Mouse (Mus musculus) heart, postnatal 14 days (tissue): ENCODE measurements around the gene Rgs13. TPM values are rescaled to one million over a fixed set of nuclear protein-coding genes. Genes with fewer than 3 reads are reported as not detected.
"Not testable (repeated sequence)": the region's sequence is repeated elsewhere in the genome, so short reads cannot be mapped to it uniquely, and the experiment has no call there.

Experiments used
- DNase-seq, 2 experiments: peaks; one replicate each; pipeline ENCODE4 v3.0.0; 2021 to 2022
- intact Hi-C: fragments of 180-260 bp; cut with DNase I; formaldehyde crosslinking; loops from one replicate; pipeline ENCODE4 v1.15.1; 2025
- total RNA-seq, 2 experiments: library from RNA; stranded (reverse); gene quantifications; 2 replicates each; pipeline ENCODE4 v1.2.3; 2021

The Rgs13 gene
- total RNA-seq, 2 experiments from 2014 or later = not detected

DNA sequence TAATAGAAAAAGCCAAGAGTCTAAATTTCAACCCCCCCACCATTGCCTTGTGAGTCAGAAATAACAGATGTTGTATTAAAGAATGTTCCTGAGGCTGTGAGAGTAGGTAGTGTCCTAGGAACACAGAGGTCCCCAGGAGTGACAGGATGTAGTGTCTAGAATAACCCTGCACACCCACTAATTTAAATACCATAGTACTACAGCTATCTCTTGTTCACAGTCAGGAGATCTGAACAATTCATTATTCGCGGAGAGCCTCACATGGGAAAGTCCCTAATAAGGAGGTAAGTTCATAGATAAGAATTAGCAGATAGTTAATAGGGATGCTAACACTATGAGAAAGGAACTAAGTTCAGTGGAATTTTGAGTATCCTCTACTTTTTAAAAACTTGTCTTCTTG lies 10.9 kb downstream of the Rgs13 start:
- intact Hi-C loops = no loop called here
- no peak for DNase-seq

DNA sequence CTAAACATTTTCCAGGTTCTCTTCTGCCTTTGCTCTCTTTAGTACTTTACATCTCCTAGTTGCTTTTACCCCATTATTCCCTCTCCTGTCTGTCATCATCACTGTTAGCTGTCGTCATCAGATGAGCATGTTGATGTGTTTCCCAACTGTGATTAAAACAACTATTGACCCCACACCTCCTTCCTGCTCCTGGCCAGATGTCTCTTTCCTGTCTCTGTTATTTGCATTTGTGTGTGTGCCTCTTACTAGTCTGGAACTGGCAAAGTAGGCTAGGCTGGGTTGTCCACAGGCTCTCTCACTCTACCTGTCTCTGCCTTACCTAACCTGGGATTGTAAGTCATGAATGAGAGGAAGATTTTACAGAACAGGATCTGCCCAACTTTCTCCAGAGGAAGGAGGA lies 24.6 kb downstream of the Rgs13 start:
- intact Hi-C loops = loop anchor here (10.0 kb wide), 1 partner anchor 448 kb away; the partner anchor contains the start of gene Cdc73
- DNase-seq = no peak

DNA sequence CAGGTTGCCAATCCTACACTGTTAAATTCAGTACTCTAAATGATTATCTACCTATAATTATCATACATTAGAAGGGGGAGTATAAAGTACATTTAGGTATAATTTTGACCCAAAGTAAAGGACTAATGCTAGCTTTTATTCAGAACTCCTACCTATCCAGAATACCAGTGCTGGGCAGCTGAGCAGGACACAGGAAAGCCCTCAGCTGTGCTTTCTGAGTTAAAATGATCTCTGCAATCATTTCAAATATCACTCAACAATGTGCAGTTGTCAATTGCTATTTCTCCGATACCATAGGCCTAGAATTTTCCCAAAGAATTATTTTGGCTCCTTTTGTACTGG lies 25.0 kb downstream of the Rgs13 start:
- no peak for DNase-seq
- intact Hi-C loops = loop anchor here (10.0 kb wide), 1 partner anchor 447 kb away; the partner anchor contains the start of gene Cdc73

DNA sequence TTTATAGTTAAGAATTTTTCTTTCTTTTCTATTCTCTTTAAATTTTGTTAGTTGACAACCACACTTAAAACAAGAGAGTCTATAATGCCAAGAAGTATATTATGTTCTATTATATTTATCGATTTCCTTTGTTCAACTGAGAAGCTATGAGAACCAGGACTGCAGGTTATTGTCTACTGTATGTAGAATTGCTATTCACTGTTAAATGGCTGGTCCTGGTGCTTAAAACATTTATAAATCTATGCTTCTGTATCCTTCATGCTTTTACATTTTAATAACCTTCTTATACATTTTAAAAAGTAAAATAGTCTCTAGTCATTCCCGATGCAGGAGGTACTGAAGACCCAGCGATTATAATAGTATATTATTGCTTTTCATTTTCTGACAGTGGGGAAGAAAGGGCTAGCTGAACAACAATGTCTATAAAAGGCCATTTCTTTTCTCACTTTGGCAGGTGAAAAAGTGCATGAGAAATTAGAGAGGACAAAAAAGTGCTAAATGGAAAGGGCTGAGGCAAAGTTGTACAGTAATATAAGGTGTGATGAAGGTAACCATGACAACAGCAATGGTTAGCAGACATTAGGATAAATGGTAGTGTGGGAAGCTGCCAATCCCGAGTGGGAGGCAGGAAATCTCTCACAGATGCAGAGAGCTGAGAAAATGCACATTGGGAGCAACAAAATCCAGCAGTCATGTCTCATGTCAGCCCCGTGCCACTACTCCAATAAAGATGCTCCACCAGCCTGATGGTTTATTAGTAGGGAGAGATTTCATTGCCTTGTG lies 25.6 kb downstream of the Rgs13 start:
- DNase-seq = no peak
- intact Hi-C loops = loop anchor here (10.0 kb wide), 1 partner anchor 447 kb away; the partner anchor contains the start of gene Cdc73

DNA sequence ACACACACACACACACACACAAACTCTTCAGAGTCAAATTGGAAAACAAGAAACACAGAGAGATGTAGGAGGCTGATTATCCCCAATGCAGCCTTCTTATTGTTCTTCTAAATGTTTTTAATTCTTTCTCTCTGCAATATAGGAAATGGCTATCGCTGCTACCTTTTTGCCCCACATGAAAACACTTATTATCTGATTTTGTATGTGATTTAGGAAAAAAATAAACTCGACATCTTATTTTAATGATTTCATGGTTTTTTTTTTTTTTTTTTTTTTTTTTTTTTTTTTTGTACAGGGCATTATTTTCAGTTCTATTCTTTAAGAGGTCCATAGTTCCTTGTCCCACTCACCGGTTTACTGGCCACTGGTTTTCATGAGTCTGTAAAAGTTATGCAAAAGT lies 27.2 kb downstream of the Rgs13 start:
- no peak for DNase-seq
- intact Hi-C loops = loop anchor here (10.0 kb wide), 1 partner anchor 445 kb away; the partner anchor contains the start of gene Cdc73

DNA sequence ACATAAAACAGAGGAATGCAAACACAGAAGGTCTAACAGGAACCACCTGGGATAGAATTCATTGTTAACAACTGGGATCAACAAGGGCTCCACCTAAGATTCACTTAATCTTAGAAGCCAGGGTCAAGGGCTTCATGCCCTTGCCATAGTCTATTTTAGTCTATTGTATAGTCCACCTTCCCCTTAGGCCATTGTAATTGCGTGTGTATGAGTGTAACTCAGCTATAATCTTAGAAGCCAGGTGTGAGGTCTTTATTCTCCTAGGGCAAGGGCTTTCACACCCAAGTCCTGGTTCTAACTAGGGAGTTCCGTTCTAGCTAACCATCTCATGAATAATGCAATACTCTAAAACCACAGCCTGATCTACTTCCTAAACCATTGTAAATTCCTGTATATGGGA lies 35.8 kb downstream of the Rgs13 start:
- intact Hi-C loops, DNase-seq: not testable (repeated sequence)

DNA sequence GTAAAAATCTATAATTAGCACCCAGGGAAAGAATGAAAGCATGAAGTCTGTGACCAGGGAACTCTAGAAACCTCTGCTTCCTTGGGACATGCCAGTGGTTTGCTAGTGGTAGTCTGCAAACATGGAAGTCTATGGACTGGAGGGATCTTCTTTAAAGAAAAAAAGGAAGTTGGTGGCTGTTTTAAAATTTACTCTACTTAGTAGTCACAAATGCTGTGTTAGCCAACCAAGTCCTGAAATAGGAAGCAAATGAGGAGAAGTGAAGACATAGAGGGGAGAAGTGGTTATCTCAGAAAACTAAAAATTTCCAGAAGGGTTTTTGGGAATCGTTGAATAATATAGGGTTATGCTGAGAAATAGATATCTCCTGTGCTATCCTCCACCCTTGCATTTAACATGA lies 37.3 kb downstream of the Rgs13 start:
- DNase-seq = no peak
- intact Hi-C loops = no loop called here

DNA sequence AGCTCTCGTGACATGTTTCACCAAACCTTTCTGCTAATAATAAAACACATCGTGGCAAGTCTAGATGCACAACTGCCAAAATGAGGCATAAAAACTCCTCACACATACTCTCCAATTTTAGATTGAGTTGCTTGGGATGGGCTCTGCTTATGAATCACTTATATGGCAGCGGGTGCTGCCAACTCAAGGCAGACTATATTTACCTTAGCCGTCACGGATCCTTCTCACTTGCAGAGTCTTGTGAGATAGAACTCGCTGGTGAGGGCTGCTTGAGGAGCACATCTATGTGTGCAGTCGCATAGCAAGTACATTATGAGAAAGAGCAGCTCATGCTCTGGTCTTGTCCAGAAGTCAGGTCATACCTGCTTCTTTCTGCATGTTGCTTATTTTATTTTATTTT lies 49.2 kb downstream of the Rgs13 start:
- no peak for DNase-seq
- intact Hi-C loops = no loop called here

DNA sequence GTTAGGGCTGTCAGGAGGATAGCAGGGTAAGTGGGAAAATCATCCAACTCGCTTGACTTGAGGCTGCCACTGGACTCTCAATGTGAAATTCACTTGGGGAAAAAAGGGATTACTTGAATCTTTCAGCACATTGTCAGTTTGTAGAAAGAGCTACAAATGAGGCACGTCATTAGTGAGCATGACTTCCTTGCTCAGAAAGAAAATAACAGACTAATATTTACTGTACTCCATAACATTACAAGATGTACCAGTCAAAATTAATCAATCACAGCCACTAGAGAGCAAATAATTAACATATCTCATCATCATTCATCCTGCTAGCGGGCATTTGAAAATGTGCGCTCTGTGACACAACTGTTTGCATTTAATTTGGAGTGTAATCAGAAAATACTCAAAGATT lies 57.1 kb downstream of the Rgs13 start:
- intact Hi-C loops = no loop called here
- no peak for DNase-seq

DNA sequence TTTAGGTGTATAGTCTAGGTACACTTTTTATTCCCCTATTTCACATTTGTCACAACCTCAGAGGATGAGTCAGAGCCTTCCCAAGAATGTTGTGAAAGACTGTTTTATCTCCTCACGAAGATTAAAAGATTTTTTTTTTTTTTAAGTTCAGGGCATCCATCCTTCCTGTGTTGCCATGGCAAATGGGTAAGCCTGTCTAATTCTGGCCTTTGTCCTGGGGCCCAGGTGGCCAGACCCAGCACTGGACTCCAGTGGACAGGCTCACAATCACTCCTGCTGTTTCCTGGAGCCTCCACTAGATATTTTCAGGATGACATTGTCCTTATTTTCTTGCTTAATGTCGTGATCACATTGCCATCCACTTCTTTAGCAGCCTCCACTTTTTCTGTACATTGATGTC lies 57.7 kb downstream of the Rgs13 start:
- intact Hi-C loops = no loop called here
- DNase-seq = no peak

DNA sequence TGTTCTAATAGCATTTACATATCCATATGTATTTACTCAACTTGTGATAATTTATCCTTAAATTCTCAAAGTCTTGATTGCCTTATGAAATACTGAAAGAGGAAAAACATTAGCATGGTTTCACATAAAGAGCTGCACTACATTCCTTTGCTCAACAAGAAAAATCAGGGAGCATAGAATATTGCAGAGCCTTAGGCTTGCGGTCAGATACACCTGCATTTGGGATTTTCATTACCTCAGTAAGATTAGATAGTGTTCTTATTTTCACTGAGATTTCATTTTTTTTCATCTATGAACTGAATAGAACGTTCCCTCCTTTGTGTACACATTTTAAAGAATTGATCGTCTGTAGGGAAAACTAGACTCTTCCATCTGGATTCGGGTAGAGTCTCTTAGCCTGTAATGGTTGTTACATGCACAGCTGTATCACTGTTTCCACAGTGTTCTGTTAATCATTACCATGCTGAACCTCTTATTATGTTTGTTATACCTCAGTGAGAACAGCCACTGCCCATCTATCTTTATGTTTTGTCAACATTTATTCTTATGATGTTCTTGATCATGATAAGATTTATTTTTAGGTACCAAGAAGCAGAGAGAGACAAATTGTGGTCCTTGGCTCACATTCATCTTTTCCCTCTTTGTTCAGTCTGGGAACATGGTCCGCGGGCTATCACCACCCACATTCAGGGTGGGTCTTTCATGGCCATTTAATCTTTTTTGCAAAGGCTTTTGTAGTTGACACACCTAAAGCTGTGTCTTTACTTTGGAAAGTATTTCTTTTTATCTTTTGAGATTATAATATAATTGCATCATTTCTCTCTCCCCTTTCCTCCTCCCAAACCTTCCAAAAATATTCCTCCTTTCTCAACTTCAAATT lies 61.1 kb downstream of the Rgs13 start:
- DNase-seq = no peak
- intact Hi-C loops = no loop called here

DNA sequence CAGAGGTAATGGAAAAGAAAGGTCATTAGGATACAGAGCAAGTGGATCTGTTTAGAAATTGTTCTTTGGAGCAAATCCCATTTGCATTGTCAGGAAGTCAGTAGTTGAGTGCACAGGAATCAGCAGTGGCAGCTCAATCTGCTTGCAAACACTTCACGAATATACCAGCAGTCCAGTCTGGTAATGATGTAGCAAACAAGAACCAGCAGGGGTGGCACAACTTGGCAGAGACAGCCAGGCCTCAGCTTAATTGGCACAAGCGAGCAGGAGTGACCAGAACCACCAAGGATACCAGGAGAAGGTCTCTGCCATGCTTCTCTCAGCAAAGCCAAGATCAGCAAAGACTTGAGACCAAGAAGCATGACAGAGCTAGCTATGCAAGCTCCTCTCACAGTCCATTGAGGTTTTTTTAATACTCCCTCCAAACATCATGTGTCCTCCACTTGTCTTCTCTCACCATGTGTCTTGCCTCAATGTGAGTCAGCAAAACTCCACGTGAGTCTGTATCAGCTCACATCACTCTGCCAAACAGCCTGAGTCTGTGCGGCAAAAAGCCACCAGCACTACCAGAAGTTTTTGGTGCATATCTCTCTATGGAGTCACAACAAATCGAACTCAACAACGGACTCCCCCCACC lies 63.6 kb downstream of the Rgs13 start:
- DNase-seq = peak in 1 of 2 experiments; percentile 4

DNA sequence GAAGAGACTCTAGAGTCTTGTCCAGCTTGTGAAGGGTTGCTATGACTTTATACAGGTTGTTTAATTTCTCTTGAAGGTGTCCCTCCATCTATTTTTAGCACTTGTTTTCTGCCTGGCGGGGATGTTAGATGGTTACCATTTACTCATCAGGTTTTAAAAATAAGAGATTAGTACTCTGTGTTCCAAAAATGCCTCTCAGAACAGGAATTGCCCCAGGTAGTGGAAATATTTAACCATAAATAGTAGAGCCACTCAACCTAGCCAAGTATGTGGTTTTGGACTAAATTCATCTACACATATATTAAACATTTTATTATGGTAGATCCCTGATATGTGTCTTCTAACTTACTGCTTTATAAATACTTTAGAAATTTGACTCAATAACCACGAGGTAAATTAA lies 64.2 kb downstream of the Rgs13 start:
- DNase-seq = no peak

More for the DNA sequence above, 63.6 kb downstream of the Rgs13 start:
- intact Hi-C loops = no loop called here

DNA sequence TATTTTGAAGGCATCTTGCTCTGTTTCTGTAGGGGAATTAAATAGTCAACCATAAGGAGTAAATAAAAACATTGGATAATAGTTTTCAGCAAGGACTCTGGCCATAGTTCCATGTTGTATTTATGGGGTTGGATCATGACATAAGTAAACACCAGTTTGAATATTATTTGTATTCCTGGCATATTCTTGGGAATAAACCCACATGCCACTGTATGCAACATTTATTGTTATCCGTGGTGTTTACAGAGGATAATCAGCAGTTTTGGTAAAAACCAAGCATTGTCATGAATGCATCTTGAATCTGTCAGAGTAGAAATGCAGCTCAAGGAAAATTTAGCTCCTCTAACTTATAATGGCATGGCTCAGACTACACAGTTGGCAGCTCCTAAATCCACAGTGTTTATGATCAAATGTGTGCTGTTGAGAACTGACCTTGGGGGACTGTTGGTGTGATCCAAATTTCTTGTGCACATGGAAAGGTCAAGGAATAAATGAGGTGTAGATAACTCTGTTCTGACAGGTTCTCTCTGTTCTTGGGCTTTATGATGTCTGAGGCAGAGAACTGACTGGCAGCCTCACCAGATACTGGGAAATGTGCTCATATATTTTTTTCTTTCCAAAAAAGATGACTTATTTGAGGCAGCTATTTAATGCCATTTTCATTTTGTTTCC lies 78.4 kb downstream of the Rgs13 start:
- no peak for DNase-seq
- intact Hi-C loops = no loop called here

More for the DNA sequence above, 64.2 kb downstream of the Rgs13 start:
- intact Hi-C loops = no loop called here

DNA sequence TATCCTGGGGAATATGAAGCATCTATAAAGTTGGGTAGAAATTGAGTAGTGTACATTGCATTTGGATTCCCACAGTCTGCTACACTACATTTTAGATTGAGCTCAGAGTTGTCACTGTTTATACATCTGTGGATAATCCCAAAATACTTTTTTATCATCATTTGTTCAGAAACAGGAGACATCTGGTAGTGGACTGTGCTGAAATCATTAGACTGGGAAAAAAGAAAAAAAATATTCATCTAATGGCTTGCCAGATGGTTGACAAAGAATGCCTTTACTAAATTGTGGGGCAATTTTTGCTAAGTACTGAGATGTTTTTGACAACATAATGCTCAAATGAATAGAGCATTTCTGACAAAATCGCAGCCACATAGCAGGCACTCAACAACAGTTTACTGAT lies 86.8 kb downstream of the Rgs13 start:
- no peak for DNase-seq
- intact Hi-C loops = no loop called here

Other genes starting within 250 kb of the Rgs13 start
- 10 to 100 TPM; 57.4 to 59.9 TPM for gene Rgs2, start 173.2 kb downstream of the Rgs13 start, total RNA-seq
- gene Rgs1, start 71.9 kb upstream of the Rgs13 start, total RNA-seq = under 1 TPM in 1 of 2 experiments, not detected in 1; 0.32 TPM